Mouse (Mus musculus) liver, embryonic 11.5 days (tissue): ENCODE measurements at regions not wholly inside any gene's neighbourhood (a gene's known extent, or its start where the extent isn't known, plus 50 kb on each side); places are given as distances from the start of the nearest gene placed in this dataset.
A peak's percentile ranks its signal among the peaks of the same experiment; 100 is the strongest.

Experiments used
- ATAC-seq: fragments of 200-750 bp; cut with Nextera tagmentation; replicated peaks from 2 replicates; pipeline ENCODE4 v1.8.0; 2017; ENCODE audit warnings: moderate number of reproducible peaks, mild to moderate bottlenecking, moderate TSS enrichment, moderate library complexity; ENCODE audit not compliant: low FRiP score
- DNase-seq: peaks from one replicate; pipeline ENCODE4 v3.0.0-alpha.2; 2017; ENCODE audit warnings: low spot score
- H3K27ac ChIP-seq: fragments of 300-500 bp; sonication (generic); 2 replicates; pipeline ENCODE4 v1.5.1; 2014; ENCODE audit warnings: mild to moderate bottlenecking, low read depth, low read length, control low read depth
- H3K27me3 ChIP-seq: fragments of 300-500 bp; sonication (generic); replicated peaks from 2 replicates; pipeline ENCODE4 v1.6.1; 2014; ENCODE audit warnings: low read length, mixed read lengths; ENCODE audit not compliant: control insufficient read depth, insufficient read depth
- H3K36me3 ChIP-seq: fragments of 300-500 bp; sonication (generic); 2 replicates; pipeline ENCODE4 v1.6.1; 2014; ENCODE audit warnings: mild to moderate bottlenecking, low read length, moderate library complexity, mixed read lengths; ENCODE audit not compliant: control insufficient read depth, insufficient read depth
- H3K4me1 ChIP-seq: fragments of 300-500 bp; sonication (generic); replicated peaks from 2 replicates; pipeline ENCODE4 v1.6.1; 2014; ENCODE audit warnings: low read length, mixed read lengths; ENCODE audit not compliant: control insufficient read depth, insufficient read depth
- H3K4me2 ChIP-seq: fragments of 300-500 bp; sonication (generic); 2 replicates; pipeline ENCODE4 v1.6.1; 2014; ENCODE audit warnings: mild to moderate bottlenecking, control low read depth, moderate library complexity
- H3K4me3 ChIP-seq: fragments of 300-500 bp; sonication (generic); 2 replicates; pipeline ENCODE4 v1.5.1; 2014; ENCODE audit warnings: low read depth, low read length, control low read depth
- H3K9ac ChIP-seq: fragments of 300-500 bp; sonication (generic); 2 replicates; pipeline ENCODE4 v1.6.1; 2014; ENCODE audit warnings: low read depth, low read length, control low read depth
- H3K9me3 ChIP-seq: fragments of 300-500 bp; sonication (generic); 2 replicates; pipeline ENCODE4 v1.6.1; 2016; ENCODE audit warnings: low read length, inconsistent platforms, mixed read lengths; ENCODE audit not compliant: control insufficient read depth
- WGBS: fragments of 180-500 bp; shearing (Covaris S2); extraction: QIAGEN DNeasy Blood & Tissue Kit; methylation state at CpG from one replicate; pipeline ENCODE4 v1.1.7; 2014; 5-methylcytosine and 5-hydroxymethylcytosine counted together

GRCm38 (mm10) chr7:83433959-83434715 is 150.6 kb upstream of the Tmc3 start:
- Histone ChIP-seq H3K4me2 (no peak overlapping the region), H3K36me3 (no peaks in the 10 kb centered on the region), H3K27ac (no peak overlapping the region), H3K27me3 (no peaks in the 10 kb centered on the region), H3K9me3 (no peaks in the 10 kb centered on the region), H3K9ac (no peak overlapping the region), H3K4me3 (no peak overlapping the region), H3K4me1 (no peaks in the 10 kb centered on the region)
- 69% methylated on average over 5 of the region's 5 CpGs for WGBS
- no peak for DNase-seq
- ATAC-seq = no peak

- H3K9ac ChIP-seq = no peak overlapping the region
- no peaks in the 10 kb centered on the region for H3K9me3 ChIP-seq
- H3K4me1 ChIP-seq = no peaks in the 10 kb centered on the region
- WGBS = 52% methylated on average over 7 of the region's 7 CpGs
- H3K4me2 ChIP-seq = no peak overlapping the region
- no peaks in the 10 kb centered on the region for H3K36me3 ChIP-seq
- no peak for ATAC-seq
- DNase-seq = no peak
- H3K27ac ChIP-seq = no peak overlapping the region
- no peaks in the 10 kb centered on the region for H3K27me3 ChIP-seq
- no peak overlapping the region for H3K4me3 ChIP-seq
These were observed 146.0 kb upstream of the Tmc3 start for GRCm38 (mm10) chr7:83438538-83439393.

- H3K4me2 ChIP-seq = no peak overlapping the region
- DNase-seq (no peak), ATAC-seq (no peak)
- H3K4me1 ChIP-seq = no peaks in the 10 kb centered on the region
- 63% methylated on average over 16 of the region's 16 CpGs for WGBS
- H3K27ac ChIP-seq = peak overlapping the region; percentile 38; the same call in 1 of the 2 replicates
- H3K36me3 ChIP-seq = no peaks in the 10 kb centered on the region
- no peaks in the 10 kb centered on the region for H3K27me3 ChIP-seq
- H3K9me3 ChIP-seq = no peaks in the 10 kb centered on the region
- no peak overlapping the region for H3K4me3 ChIP-seq
- no peak overlapping the region for H3K9ac ChIP-seq
These were observed 141.0 kb upstream of the Tmc3 start for GRCm38 (mm10) chr7:83443596-83444278.

- Histone ChIP-seq H3K4me2 (no peak overlapping the region), H3K27ac (peak overlapping the region; percentile 38; the same call in 1 of the 2 replicates), H3K9ac (no peak overlapping the region), H3K27me3 (no peaks in the 10 kb centered on the region), H3K36me3 (no peaks in the 10 kb centered on the region), H3K4me1 (no peaks in the 10 kb centered on the region), H3K4me3 (no peak overlapping the region), H3K9me3 (no peaks in the 10 kb centered on the region)
- 65% methylated on average over 1 of the region's 1 CpGs for WGBS
- DNase-seq = no peak
- ATAC-seq = no peak
These were observed 140.5 kb upstream of the Tmc3 start for GRCm38 (mm10) chr7:83444279-83444615.

- no peak overlapping the region for H3K4me2 ChIP-seq
- H3K4me3 ChIP-seq = no peak overlapping the region
- H3K9me3 ChIP-seq = no peaks in the 10 kb centered on the region
- ATAC-seq (no peak), DNase-seq (no peak)
- H3K27ac ChIP-seq = no peak overlapping the region
- H3K27me3 ChIP-seq = no peaks in the 10 kb centered on the region
- no peaks in the 10 kb centered on the region for H3K4me1 ChIP-seq
- no peaks in the 10 kb centered on the region for H3K36me3 ChIP-seq
- H3K9ac ChIP-seq = no peak overlapping the region
- 47% methylated on average over 5 of the region's 5 CpGs for WGBS
These were observed 139.4 kb upstream of the Tmc3 start for GRCm38 (mm10) chr7:83445181-83445926.

GRCm38 (mm10) chr7:83450346-83450745 is 134.4 kb upstream of the Tmc3 start:
- no peak overlapping the region for H3K4me3 ChIP-seq
- no peaks in the 10 kb centered on the region for H3K36me3 ChIP-seq
- no peak overlapping the region for H3K27ac ChIP-seq
- DNase-seq (no peak), ATAC-seq (no peak)
- H3K27me3 ChIP-seq = no peaks in the 10 kb centered on the region
- no peaks in the 10 kb centered on the region for H3K4me1 ChIP-seq
- 57% methylated on average over 3 of the region's 3 CpGs for WGBS
- H3K4me2 ChIP-seq = no peak overlapping the region
- no peak overlapping the region for H3K9ac ChIP-seq
- no peaks in the 10 kb centered on the region for H3K9me3 ChIP-seq

GRCm38 (mm10) chr7:83452309-83452708 is 132.4 kb upstream of the Tmc3 start:
- H3K4me3 ChIP-seq = no peak overlapping the region
- H3K9me3 ChIP-seq = no peaks in the 10 kb centered on the region
- H3K27ac ChIP-seq = no peak overlapping the region
- H3K4me2 ChIP-seq = no peak overlapping the region
- H3K4me1 ChIP-seq = no peaks in the 10 kb centered on the region
- ATAC-seq (no peak), DNase-seq (no peak)
- H3K9ac ChIP-seq = no peak overlapping the region
- H3K36me3 ChIP-seq = no peaks in the 10 kb centered on the region
- WGBS = 41% methylated on average over 7 of the region's 7 CpGs
- H3K27me3 ChIP-seq = no peaks in the 10 kb centered on the region

GRCm38 (mm10) chr7:83459520-83459919 is 125.2 kb upstream of the Tmc3 start:
- no peak overlapping the region for H3K4me2 ChIP-seq
- DNase-seq (no peak), ATAC-seq (no peak)
- no peak overlapping the region for H3K4me3 ChIP-seq
- 66% methylated on average over 3 of the region's 3 CpGs for WGBS
- H3K4me1 ChIP-seq = no peaks in the 10 kb centered on the region
- no peaks in the 10 kb centered on the region for H3K9me3 ChIP-seq
- no peaks in the 10 kb centered on the region for H3K27me3 ChIP-seq
- H3K9ac ChIP-seq = no peak overlapping the region
- H3K36me3 ChIP-seq = no peaks in the 10 kb centered on the region
- H3K27ac ChIP-seq = no peak overlapping the region
